Mouse (Mus musculus) left cerebral cortex, postnatal 4 days (tissue): ENCODE data around the gene Ndufc1. TPM values are rescaled to one million over a fixed set of nuclear protein-coding genes. Genes with fewer than 3 reads are reported as not detected.
A peak's percentile ranks its signal among the peaks of the same experiment; 100 is the strongest.
"Not testable (repeated sequence)": the region's sequence is repeated elsewhere in the genome, so short reads cannot be mapped to it uniquely, and the experiment has no call there.

Experiments
- DNase-seq: peaks from one replicate; pipeline ENCODE4 v3.0.0-alpha.2; 2022
- intact Hi-C: fragments of 180-260 bp; cut with DNase I; formaldehyde crosslinking; loops from one replicate; pipeline ENCODE4 v1.15.1; 2025
- total RNA-seq, 2 experiments: library from RNA; stranded (reverse); gene quantifications; 2 replicates each; pipeline ENCODE4 v1.2.3; 2021

Ndufc1 gene
- 100 to 1,000 TPM; 211 to 236 TPM for total RNA-seq

DNA sequence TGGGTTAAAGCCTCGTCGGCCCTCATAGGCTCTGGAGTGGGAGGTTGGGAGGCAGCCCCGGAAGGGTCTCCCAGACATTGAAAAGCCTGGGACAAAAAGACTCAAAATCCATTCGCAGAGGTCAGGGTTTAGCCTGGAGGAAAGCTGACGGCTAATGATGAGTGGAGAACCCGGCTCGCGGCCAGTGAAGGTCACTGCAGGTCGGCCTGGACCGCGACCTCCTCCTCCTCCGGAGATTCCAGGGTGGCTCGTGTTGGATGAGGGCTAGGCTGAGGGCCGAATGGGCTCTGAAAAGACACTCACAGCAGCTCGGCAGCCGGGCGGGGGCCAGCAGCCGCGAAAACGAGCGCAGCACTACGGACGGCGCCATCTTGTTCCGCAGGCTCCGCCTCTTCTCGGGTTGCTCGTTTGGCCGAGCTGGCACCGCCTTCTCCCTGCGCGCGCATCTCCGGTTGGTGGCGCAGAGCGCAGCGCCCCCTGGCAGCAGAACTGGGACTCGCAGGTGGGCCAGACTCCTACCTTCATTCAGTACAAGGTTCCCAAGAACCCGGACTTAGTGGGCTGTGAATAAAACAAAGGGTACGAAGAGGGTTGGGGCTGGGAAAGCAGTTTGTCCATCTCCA lies at the start of gene Ndufc1:
Gene Ndufc1, minus strand, starts transcription at position 428 of the 623 bp plus-strand sequence.
- peak; percentile 98 for DNase-seq
- intact Hi-C loops = no loop called here

GRCm38 (mm10) chr3:51434871-51435595 lies 26.2 kb upstream of the Ndufc1 start:
- intact Hi-C loops = no loop called here

GRCm38 (mm10) chr3:51434364-51434763 lies 25.6 kb upstream of the Ndufc1 start:
- not testable (repeated sequence) for DNase-seq

More at GRCm38 (mm10) chr3:51434871-51435595, 26.2 kb upstream of the Ndufc1 start:
- no peak for DNase-seq

DNA sequence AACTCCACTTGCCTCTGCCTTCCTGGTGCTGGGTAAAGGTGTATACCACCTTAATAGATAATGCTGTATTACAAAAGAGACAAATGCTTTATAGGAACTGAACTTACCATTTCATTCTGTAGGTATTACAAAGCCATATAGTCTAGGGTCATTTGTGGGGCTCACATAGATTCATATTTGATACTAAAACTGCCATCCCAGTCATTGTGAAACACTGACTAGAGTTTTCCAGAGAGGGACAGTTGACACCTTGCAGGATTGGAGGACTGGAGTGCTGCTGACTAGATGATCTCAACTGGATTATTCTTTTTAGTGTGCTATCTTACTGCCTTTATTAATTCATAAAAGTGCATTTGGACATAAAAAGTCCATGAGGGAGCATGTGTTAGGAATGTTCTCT lies 16.6 kb upstream of the Ndufc1 start:
- intact Hi-C loops = no loop called here
- no peak for DNase-seq

More at GRCm38 (mm10) chr3:51434364-51434763, 25.6 kb upstream of the Ndufc1 start:
- intact Hi-C loops = not testable (repeated sequence)

DNA sequence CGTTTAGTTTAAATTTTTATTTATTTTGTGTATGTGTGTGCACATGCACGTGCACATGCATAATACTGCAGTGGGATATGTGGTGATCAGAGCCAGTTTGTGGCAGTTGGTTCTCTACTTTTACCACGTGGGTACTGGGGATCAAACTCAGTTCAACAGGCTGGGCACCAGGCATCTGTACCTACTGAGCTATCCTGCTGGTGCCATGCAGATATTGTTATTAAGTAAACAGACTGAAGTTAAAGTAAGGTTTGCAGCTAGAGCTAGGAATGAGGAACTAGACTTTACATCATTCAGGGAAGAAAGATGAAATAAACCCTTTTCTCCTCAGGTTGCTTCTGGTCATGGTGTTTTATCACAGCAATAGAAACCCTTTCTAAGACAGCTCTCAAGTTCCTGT lies 13.1 kb upstream of the Ndufc1 start:
- intact Hi-C loops = no loop called here
- DNase-seq = no peak

GRCm38 (mm10) chr3:51417966-51418365 lies 9.2 kb upstream of the Ndufc1 start:
- intact Hi-C loops = no loop called here
- DNase-seq = no peak

- intact Hi-C loops = no loop called here
- no peak for DNase-seq
Observed at GRCm38 (mm10) chr3:51417485-51417884, 8.7 kb upstream of the Ndufc1 start.

DNA sequence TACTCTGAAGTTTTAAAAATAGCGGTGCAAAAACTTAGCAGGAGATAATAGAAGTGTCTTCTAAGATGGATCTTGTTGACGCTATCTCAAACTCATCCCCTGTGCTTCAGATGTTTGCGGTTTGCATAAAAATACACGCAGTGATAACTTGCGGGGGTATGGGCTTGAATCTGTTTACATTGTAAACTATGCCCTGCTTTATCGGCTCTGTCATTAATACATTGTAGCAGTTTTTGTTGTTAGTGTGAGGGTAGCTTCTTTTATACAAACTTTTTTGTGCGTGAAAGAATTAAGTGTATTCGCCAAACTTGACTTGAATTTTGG lies 8.3 kb upstream of the Ndufc1 start:
- intact Hi-C loops = no loop called here
- DNase-seq = no peak

GRCm38 (mm10) chr3:51416364-51417134 lies 7.8 kb upstream of the Ndufc1 start:
- peak; percentile 46 for DNase-seq
- intact Hi-C loops = no loop called here

DNA sequence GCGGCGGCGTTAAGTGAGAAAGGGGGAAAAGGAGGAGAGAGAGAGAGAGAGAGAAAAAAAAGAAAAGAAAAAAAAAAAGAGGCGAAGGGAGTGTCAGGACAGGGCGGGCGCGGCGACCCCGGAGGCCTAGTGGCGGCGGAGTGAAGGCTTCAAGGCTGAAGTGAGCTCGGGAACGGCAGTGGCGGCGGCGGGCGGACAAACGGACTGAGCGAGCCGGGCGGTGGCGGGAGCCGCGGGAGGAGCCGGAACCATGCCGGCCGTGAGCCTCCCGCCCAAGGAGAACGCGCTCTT lies 7.2 kb upstream of the Ndufc1 start:
- intact Hi-C loops = no loop called here
- no peak for DNase-seq

DNA sequence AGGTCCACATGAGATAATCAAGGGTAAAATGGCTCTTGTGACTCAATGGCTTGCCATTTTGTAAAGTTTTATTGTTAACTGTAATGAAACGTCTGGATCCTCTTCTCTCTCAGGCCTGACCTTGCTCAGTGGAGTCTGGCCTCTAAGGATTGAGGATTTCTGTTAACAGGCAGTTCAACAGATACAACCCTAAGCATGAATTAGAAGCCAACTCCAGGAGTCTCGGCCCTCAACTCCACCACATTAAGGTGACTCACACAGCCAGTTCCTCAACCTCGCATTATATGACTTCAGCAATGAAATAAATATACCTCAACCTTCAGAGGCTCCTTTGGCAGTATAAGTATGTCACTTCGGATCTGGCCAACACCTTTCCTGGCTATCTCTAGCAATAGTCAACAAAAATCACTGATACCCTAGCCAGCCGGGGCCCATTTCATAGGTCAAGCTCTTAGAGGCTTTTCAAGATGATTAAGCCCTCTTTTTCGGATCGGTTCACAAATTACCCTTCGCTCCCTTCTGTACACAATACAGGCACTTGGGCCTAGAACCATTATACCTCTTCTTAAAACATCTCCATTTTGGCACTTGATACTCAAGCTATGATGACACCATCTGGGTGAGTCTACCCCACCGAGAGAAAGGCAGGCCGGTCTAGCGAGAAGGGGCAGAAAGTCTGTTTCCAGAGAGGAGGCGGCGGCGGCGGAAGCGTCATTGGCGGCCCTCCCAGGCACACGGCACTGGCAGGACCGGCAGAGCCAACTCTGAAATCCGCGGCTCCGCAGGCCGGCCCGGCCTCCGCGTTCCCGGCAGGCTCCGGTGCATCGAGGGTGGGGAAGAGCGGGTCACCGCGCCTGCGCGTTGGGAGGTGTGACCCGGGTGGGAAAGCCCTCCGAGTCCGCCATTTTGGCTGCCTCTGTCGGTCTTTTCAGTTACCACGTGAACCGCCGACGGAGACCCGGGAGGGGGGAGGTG lies 6.6 kb upstream of the Ndufc1 start, which contains the start of gene Naa15:
Gene Naa15, plus strand, starts transcription at position 51 of the 975 bp plus-strand sequence.
- peak; percentile 97 for DNase-seq
- intact Hi-C loops = no loop called here

DNA sequence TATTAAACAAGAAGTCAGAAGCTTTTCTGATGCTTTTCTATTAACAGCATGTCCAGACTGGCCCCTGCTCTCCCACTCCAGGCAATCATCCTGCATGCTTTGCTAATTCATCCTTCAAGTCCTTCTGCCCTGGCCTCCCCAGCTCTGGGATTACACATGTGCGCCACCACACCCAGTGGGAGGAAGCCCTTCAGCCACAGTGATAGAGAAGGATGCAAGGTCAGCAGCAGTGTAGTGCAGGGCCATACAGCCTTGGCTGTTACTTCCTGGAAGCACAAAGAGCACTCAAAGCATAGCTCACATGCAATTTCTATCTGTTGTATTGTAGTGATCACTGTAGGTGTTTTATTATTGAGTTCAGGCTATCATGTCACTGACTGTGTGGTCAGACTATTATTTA lies 4.5 kb upstream of the Ndufc1 start:
- intact Hi-C loops = no loop called here
- no peak for DNase-seq

- no peak for DNase-seq
- intact Hi-C loops = no loop called here
Observed at GRCm38 (mm10) chr3:51412457-51412856, 3.7 kb upstream of the Ndufc1 start.

- DNase-seq = no peak
- intact Hi-C loops = no loop called here
Observed at GRCm38 (mm10) chr3:51407870-51408560, 773 bp downstream of the Ndufc1 start.

DNA sequence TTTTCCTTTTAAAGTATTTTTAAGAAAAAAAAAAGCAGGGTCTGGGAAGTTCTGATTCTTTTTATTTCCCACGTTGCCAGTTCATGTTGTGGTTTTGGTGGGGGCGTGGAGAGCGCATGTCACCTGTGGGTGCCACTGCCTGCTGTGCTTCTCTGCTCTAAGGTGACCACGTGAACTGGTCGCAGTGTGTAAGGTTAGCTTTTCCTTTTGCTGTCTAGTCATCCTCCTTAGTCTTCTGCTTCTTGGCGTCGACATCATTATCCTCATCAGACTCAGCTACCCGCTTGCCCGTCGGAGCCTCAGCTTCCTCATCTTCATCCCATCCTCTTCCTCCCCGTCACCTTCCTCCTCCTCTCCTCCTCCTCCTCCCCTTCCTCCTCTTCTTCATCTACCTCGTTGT lies 6.2 kb downstream of the Ndufc1 start:
- no peak for DNase-seq
- intact Hi-C loops = no loop called here

GRCm38 (mm10) chr3:51402054-51402453 lies 6.7 kb downstream of the Ndufc1 start:
- intact Hi-C loops, DNase-seq: not testable (repeated sequence)

- intact Hi-C loops = no loop called here
- DNase-seq = no peak
Observed at GRCm38 (mm10) chr3:51400682-51401081, 8.1 kb downstream of the Ndufc1 start.

DNA sequence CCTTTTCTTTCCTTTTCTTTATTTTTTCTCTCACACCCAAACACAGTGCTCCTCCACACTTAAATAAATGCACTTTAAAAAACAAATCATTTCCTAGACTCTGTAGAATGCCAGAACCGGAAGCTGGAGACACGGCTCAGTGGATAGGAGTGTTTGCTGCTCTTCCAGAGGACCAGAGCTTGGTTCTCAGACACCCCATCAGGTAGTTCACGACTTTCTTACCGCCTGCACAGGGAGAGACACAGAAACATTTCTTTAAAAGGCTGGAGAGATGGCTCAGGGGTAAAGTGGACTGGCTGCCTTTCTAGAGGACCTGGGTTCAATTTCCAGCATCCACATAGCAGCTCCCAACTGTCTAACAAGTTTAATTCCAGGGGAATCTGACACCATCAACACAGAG lies 9.3 kb downstream of the Ndufc1 start:
- intact Hi-C loops = no loop called here
- no peak for DNase-seq

DNA sequence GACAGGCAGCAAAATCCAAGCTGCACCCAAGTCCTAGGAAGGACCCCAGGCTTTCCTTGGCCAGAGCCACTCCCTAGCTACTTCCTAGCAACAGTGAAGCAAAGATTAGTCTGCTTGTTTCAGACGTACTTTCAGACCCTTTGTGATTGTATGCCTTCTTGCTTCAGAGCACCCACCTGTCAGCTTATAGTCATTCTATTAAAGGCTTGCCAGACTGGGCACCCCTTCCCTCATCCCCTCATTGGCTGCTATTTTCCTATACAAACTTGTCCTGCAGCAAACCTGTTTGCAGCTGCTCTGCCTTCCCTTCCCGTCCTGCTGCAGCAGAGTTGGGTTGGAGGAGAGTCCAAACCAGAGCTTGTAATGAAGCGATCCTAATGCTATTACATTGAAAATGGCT lies 10.1 kb downstream of the Ndufc1 start:
- no peak for DNase-seq
- intact Hi-C loops = no loop called here

- no peak for DNase-seq
- intact Hi-C loops = no loop called here
Observed at GRCm38 (mm10) chr3:51397700-51398299, 11.0 kb downstream of the Ndufc1 start.
